Mouse (Mus musculus): ENCODE measurements around the gene Macrod2.

Gene Macrod2

DNA sequence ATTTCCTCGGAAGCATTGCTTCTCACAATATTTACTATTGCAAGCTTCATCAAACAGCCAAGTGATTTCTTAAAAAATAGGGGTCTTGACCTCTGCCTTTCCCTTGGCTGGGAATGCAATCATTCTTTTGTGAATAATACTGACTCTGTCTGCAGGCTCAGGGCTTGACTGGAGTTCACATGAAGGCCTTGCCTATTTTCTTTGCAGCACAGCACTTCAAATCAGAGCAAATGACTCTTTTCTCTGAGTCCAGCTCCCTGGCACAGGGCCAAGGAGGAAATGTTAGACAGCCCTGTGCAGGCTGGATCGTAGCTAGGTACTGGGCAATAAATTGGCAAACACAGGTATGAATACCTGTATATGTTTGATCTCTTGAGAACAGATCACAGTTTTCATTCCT lies 1464.1 kb downstream of the Macrod2 start:
- DNase-seq (ENCODE audit: low spot score), result no peak

DNA sequence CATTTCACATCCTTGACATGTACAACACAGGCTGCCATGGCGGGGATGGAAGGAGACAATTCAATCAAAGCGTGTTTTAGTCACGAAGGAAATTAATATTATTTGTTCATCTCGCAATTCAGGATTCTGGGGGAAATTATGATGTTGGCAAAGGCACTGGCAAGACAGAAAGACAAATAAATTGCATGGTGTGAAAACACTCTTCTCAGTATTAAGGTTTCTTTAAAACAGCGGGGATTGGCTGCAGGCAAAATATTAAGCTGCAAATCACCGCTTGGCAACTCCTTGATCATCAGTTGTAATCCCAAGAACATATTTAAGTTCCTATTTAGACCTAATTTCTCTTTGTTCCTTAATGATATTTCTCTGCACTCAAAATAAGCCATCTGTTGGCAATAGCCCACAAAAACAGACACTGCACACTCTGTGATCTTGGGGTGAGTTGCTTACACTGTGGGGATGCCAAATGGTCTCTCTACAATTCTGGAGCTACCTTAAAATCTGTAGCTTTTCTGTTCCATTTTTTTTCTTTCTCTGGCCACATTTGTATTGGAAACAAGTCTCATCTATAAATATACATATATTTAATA lies 1466.7 kb downstream of the Macrod2 start:
- DNase-seq (ENCODE audit: low spot score), result no peak

DNA sequence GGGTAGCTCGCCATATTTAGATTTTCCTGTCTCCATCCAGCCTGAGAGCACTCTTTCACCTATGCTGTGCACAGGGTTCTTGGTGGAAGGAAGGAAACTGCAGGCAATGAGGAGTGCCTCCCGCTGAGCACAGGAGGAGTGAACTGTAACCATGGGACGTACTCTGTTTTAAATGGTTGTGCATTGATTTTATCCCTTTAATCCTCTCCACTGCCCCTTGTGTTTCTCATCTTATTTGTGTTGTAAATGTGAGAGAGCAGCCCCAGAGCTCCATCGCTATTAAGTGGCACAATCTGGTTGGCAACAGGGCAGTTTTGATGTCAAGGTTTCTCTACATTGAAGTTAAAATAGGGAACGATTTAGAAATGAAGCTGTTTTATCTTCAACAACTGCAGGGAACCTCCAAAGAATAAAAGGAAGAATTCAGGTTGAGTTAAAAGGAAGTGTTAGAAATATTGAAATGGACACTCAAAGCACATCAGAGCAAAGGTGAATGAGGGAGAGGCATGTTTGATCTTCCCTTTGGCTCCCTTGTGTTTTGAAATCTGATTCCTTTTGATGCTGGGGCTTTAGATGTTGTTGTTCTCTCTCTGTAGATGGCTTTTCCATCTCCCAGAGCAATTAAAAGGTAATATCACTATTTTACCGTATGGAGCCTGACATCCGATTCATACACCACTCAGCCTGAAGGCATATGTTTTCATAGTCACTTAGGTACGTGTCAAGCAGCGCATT lies 1467.6 kb downstream of the Macrod2 start:
- no peak for DNase-seq (ENCODE audit: low spot score)

DNA sequence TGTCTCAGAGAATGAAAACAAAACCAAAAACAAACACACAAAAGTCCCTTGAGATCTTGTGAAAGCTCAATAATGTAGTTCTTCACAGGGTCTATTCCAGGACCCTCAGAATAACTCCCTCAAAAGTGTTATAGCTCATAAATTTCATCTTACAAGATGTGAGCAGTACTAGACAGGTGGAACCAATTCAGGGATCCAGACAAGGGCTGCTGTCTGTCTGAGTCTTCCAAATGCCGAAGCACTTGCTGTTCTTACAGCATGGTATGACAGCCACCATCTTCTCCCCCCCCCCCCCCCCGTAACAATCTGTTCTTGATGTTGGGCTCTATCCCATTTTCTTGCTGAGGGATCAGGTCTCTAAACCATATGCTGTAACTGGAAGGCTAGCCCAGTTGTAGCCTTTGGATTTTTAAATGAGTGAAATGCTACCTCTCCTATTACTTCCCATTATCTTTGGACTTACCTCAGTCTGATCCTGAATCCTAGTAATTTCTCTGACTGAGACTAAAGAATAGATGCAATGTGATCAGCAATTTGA lies 1468.6 kb downstream of the Macrod2 start:
- no peak for DNase-seq (ENCODE audit: low spot score)

DNA sequence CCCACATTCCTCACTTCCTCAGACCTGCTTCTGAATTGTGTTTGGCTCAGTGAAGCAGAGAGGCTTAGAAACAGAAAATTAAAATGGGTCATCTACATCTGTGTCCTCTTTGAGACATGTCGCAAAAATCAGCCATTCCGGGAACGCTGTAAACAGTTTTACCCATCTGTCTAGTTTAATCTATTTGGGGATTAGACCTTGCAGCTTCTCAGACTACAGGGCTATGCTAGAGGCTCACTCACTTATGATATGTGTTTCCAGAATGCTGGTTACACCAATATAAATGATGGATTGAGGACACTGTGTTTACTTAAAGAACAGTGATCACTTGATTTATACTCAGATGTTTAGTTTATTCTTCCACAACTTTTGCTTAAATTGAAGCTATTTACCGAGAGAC lies 1475.8 kb downstream of the Macrod2 start:
- no peak for DNase-seq (ENCODE audit: low spot score)

DNA sequence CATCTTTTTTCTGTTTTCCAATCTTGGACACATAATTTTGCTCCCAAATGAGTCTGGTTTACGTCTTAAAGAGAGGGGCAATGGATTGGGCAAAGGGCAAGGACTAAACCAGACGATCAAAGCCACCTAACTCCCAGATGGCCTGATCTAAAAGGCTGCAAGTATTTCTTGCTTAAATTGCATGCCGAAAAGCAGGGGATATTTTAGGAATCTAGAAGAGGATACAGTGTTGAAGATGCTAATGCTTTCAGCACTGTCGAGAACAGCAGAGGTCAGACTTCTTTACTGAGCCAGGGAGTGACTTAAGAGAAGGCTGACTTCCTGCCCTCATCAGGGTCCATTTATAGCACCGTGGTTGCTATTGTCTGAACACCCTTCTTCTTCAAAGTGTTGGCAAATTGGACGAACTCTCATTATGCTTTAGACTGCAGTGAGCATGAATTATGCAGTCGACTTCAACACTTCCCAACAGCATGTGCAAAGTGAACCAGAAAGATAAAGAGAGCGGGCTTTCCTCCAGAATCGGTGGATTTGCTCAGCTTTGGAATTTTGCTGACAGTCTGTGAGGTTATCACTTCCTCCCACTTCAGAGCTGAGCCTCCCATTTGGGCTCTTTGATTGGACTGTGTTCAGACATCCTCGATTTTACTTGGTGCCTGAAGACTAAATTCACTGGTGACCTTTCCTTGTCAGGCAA lies 1481.2 kb downstream of the Macrod2 start:
- DNase-seq (ENCODE audit: low spot score), result no peak

DNA sequence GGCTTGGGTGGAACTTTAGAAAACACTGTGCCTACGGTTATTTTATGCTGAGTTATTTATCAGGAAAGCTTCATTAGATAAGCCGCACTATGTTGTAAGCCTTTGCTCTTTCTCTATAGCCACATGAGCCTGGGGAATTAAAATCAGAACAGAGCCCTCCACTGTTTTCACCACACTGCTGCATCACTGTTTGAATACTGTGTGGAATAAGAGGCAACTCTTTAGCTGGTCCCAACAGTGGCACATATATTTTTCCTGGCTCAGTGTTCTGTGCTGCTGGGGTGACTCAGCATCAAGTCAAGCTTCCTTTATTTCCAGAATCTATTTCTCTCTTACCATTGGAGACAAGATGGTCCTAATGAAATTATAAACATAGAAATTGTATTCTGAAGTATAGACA lies 1481.8 kb downstream of the Macrod2 start:
- no peak for DNase-seq (ENCODE audit: low spot score)

DNA sequence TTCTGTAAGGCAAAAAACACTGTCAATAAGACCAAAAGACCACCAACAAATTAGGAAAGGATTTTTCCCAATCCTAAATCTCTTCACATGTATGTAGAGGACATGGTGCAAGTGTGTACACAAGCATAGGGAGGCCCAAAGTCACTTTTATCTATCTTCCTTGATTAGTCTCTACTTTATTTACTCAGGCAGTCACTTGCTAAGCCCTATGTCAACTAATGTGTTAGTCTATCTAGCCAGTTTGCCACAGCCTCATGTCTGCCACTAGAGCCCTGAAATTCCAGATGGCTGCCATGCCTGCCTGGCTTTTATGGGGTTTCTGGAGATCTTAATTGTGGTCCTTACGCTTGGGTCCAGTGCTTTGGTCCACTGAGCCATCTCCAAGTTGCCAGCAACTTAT lies 1483.4 kb downstream of the Macrod2 start:
- DNase-seq (ENCODE audit: low spot score), result no peak

DNA sequence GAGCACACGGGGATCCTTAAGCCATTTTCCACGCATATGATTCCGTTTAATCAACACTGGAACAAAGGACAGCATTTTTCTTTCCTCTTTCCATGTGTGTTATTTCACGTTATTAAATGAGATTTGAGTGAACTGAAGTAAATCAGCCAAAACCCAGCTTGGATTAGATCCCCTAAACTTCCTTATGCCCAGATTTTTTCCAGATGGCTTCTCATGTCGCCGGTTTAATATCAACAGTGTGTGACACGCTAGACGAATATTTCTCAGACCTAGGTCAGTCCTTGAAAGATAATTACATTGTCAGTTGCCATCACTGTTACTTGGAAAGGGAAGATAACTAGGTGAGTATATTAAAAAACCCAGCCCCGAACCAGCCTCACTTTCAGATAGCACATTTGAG lies 1484.6 kb downstream of the Macrod2 start:
- DNase-seq (ENCODE audit: low spot score), result no peak

DNA sequence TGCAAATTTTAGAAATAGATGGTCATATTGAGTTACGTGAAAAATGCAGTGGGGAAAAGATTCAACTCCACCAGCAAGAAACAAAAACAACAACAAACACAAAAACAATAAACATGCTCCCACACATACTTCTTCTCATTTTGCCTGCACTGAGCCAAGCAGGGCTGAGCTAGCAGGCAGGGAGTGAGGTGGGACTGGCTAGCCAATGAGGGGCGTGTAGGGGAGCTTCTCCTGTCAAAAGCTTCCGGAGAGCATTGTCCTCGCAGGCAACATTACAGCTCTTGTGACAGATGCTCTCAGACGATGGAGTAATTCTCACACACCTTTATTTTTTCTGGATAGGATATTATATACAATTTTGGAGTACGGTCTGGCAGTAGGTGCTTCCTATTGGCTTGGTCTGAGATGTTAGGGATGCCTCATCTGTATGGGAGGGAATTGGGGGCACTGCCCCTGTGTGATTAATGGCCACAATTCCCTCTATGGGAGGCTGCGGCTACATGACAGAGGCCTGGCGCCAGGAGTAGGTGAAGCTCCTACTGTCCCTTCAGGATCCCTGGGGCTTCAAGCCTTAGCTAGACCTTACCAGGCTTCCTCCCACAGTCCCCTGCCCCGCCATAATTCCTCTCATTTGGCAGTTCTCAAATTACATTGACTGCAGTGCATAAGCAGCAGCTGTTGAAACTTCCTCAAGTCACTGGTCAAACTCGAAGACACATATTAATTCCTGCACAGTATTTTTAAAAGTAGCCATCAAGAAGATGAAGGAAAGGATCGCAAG lies 1491.8 kb downstream of the Macrod2 start:
- DNase-seq (ENCODE audit: low spot score), result no peak

DNA sequence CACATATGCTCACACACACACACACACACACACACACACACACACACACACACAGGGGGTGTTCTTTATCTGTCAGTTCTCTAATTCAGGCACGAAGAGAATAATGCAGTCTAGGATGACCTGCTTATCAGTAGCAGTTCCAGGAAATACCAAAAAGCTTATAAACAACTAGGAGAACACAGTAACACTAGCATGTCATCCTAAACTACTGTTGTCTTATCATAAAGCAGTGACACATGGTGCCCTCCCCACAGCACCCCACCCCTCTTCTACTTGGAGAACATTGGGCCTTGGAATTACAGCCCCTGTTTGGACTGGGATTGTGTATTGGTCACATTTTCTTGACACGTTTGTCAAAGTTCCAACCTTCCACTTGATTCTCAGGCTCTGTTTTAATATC lies 1494.4 kb downstream of the Macrod2 start:
- no peak for DNase-seq (ENCODE audit: low spot score)

DNA sequence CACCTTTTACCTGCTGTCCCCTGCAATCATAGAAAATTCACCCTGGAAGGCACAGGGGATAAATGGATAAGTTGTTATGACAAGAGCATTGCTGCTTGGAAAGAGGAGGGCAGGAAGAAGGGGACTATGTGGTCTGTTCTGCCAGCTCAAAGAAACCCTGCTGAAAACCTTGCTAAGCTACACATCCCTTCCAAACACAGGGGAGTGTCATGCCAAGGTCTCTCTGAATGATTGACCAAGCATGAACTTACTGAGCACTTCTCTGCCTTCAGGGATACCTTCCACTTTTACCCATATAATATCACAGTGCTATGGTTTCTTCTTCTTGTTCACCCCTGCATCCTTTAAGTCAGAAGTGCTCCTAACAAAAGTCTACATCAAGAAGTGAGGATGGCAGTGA lies 1502.8 kb downstream of the Macrod2 start:
- no peak for DNase-seq (ENCODE audit: low spot score)

DNA sequence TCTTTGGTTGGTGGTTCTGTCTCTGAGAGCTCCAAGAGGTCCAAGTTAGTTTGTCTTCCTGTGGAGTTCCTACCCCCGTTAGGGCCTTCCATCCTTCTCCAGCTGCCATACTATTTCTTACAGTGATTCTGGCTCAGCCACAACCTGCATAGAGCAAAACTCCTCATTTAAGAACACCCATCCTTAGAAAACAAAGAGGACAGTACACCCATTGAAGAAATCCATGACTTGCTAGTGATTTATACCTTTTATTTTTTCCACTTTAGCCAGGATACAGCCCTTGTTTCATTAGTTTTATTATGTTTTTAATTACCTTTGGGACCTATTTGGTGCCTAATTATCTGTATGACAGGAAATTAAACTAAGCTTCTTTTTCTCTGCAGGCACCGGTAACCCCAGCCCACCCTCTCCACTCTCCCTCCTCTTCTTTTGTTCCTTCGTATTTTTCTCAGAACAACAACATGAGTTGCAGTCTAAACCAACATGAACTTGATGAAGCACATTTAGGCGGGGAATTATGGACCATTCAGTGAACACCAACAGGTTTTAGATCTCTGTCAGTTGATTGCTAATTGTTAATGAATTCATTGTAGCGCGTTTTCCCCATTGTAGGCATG lies 1516.8 kb downstream of the Macrod2 start:
- DNase-seq (ENCODE audit: low spot score), result no peak

DNA sequence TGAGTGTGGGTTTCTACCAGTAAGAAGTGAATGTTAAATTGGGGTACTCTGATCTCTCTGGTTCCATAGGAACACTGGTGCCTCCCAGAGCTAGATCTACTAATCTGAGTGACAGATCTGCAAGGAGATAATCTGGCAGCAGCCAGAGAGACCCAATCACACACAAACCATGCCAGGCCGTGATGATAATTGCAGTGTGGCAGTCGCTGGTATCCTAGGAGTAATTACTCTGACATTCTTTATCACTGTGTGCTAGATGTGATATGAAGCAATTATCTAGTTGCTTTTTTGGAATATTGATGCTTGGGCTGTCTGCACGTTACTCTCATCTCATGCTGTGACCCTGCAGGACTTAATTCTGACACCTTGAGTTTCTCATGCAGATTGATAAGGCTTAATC lies 1518.4 kb downstream of the Macrod2 start:
- no peak for DNase-seq (ENCODE audit: low spot score)

DNA sequence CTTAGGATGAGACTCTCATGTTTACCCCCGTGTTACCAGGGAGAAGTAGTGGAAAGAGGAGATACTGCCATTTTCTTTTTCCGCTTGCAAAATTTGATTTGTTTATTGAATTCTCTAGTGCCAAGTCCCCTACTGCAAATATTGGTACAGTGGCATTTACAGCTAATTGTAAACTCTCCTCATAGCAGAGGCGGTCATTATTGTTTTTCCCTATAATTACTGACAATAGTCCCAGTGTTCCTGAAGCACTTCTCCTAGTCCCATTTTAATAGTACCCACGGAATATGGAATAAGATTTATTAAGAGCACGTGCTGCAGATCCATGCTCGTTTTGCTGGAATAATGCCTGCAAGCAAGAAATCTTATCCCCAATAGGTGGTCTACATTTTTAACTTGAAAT lies 1518.8 kb downstream of the Macrod2 start:
- no peak for DNase-seq (ENCODE audit: low spot score)

DNA sequence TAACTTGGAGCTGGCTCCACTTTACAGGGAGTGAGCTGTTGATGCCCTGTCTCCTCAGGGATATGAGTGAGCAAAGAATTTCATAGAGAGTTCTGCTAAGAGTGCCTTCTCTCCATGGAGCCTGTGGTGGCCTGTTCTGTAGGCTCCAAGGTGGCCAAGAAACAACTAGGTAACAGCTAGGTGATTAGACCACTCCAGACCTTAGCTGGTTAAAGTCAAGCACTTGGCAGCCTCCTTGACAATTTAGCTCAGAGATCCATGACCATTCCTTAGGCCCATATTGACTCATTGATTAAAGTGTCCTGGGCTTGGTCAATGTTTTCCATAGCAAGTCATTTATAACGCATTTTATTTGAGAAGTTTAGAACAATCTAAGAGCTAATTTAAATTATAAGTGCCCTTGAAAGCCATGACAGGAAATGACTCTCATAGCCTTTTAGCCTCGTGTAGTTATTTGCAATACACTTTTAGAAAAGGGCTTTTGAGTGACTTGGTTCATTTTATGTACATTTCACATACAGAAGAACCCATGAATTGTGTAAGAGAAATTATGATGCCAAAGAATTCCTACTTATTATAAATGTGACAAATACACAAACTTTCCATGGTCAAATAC lies 1525.4 kb downstream of the Macrod2 start:
- DNase-seq (ENCODE audit: low spot score), result no peak

DNA sequence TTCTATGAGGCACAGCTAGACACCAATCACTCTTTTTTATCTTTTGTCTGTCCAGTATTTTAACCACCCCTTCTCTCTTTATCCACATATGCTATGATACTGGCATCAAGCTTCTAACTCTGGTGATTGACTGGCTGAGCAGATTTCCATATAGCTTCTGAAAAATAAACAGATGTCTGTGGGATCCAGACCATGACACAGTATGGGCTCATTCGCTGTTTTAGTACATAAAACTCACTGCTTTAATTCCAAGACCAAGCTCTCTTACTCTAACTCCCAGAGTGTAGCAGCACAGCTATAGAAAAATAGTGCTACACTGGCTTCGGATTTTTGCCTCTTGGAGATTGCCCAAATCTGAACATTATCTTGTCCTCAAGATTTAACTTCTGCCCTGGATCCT lies 1540.0 kb downstream of the Macrod2 start:
- no peak for DNase-seq (ENCODE audit: low spot score)

DNA sequence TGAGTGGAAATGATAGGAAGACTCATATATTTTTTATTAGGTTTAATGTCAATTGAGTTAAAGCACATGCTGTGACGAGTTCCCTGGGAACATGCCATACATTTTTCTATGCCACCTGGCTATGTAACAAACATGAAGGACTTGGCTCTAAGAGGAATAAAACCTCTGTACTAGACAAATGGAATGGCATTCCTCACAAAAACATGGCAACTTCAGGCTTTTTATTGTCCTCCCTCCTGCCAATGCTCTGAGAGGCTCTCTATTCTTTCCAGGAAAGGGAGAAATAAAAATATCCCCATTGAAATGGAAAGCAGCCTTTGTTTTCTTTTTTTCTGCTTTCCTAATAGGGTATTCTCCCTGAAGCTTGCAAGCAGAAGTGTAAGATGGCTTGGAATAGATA lies 1559.7 kb downstream of the Macrod2 start:
- no peak for DNase-seq (ENCODE audit: low spot score)

DNA sequence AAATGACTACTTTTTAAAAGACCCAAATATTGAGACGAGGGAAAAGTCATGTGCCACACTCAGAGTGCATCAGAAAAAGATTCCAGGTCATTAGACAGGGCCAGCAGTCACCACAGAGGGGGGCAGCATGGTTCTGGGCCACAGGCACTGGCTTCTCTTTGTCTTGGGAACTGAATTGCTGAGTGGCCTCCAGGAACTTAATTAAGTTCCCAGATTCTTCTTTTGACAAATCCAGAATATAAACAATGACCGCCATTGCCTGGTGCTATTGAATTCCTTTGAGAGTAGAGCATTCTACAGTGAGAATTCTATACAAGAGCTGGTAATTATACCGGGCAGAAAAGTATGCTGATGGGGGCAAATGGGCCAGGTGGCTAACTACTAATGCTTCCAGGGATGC lies 1560.1 kb downstream of the Macrod2 start:
- no peak for DNase-seq (ENCODE audit: low spot score)

DNA sequence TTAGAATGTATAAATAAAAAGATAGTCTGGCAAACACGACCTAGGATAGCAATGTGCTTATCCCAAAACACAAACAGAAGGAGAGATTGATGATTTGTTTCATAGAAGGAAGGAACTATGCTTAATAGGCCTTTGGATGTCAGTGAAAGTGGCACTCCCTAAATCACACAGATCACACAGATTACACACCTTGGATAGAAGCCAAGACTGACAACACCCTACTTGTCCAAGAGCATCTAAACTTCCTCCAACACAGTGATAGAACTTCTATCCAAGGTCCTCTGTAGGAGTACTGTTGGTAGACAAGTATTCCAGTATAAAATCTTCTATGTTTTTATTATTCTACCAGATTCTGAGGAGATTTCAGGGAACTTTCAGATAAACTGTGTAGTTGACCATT lies 1567.8 kb downstream of the Macrod2 start:
- DNase-seq (ENCODE audit: low spot score), result no peak

DNA sequence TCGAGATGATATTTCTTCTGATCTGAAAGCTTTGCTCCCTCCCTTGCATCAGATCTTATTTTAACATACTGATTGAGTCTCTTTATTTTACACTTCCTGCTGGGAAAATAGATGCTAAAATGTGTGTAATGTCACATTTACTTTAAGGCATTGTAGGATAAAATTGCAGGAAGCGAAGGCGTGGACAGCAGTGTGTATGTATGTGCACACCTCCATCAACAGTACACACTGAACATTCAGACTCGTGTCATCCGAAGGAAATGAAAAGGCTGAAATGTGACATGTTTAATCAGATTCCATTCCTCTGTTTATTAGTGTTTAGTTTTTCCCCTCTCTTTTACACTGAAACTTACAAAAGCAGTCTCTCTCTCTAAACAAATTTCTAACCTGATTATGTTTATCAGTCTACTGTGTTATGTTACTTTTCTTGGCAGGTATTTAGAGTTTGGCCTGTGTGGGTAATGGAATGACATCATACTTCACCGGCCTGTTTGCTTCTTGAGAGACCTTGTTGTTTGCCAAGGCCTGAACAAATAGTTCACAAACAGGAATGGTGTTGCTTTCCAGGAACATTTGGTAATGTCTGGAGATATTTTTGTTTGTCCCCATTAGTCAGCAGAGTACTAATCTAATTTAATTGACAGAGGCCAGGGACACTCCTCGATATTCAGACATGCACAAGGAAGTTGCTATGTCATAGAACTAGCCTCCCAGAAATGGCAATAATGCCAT lies 1588.7 kb downstream of the Macrod2 start:
- no peak for DNase-seq (ENCODE audit: low spot score)
